Mouse (Mus musculus): Measurements from ENCODE around the gene Camkk1. TPM values are rescaled to one million over a fixed set of nuclear protein-coding genes. Genes with fewer than 3 reads are reported as not detected.

Camkk1 gene
- total RNA-seq, 2 experiments from 2014 or later, result 2.5 to 4.5 TPM

Other genes starting within 250 kb of the Camkk1 start
- 10 to 100 TPM; 21.1 to 25.7 TPM for gene Cyb5d2, start 222.9 kb upstream of the Camkk1 start, total RNA-seq (2021)
- gene Zzef1, start 222.8 kb upstream of the Camkk1 start, total RNA-seq (2021), result 10 to 100 TPM; 30.7 to 36.1 TPM
- 10 to 100 TPM in 1 of 2 experiments, 1 to 10 TPM in 1; 8.6 to 10.2 TPM for gene Atp2a3, start 57.8 kb upstream of the Camkk1 start, total RNA-seq (2021)
- under 1 TPM; 0.56 to 0.83 TPM for gene P2rx1, start 19.9 kb upstream of the Camkk1 start, total RNA-seq (2021)
- 10 to 100 TPM in 1 of 2 experiments, 1 to 10 TPM in 1; 9.2 to 10.5 TPM for gene Ncbp3, start 28.8 kb downstream of the Camkk1 start, total RNA-seq (2021)
- gene Itgae, start 71.6 kb downstream of the Camkk1 start, total RNA-seq (2021), result 1 to 10 TPM in 1 of 2 experiments, under 1 TPM in 1; 0.33 to 1.1 TPM
- gene Haspin, start 119.3 kb downstream of the Camkk1 start, total RNA-seq (2021), result under 1 TPM; 0.13 to 0.46 TPM
- gene P2rx5, start 141.4 kb downstream of the Camkk1 start, total RNA-seq (2021), result 10 to 100 TPM in 1 of 2 experiments, 1 to 10 TPM in 1; 4.6 to 19.3 TPM
- 10 to 100 TPM; 77.7 to 94.3 TPM for gene Emc6, start 158.0 kb downstream of the Camkk1 start, total RNA-seq (2021)
- 10 to 100 TPM; 70.0 to 91.8 TPM for gene Tax1bp3, start 158.1 kb downstream of the Camkk1 start, total RNA-seq (2021)
- gene Ctns, start 180.0 kb downstream of the Camkk1 start, total RNA-seq (2021), result 10 to 100 TPM; 16.5 to 18.8 TPM
- gene Shpk, start 180.5 kb downstream of the Camkk1 start, total RNA-seq (2021), result 10 to 100 TPM in 1 of 2 experiments, 1 to 10 TPM in 1; 7.1 to 11.7 TPM
- under 1 TPM; 0.27 to 0.80 TPM for gene Trpv1, start 215.3 kb downstream of the Camkk1 start, total RNA-seq (2021)
- under 1 TPM; 0.10 to 0.16 TPM for gene Trpv3, start 248.4 kb downstream of the Camkk1 start, total RNA-seq (2021)

Data from adrenal gland, adult 18-20 months (tissue).